Mouse (Mus musculus): Measurements from ENCODE around the gene Spn. TPM values are rescaled to one million over a fixed set of nuclear protein-coding genes. Genes with fewer than 3 reads are reported as not detected.
A peak's percentile ranks its signal among the peaks of the same experiment; 100 is the strongest.

Gene Spn
- total RNA-seq, 2 experiments from 2014 or later = 93.4 to 294 TPM

DNA sequence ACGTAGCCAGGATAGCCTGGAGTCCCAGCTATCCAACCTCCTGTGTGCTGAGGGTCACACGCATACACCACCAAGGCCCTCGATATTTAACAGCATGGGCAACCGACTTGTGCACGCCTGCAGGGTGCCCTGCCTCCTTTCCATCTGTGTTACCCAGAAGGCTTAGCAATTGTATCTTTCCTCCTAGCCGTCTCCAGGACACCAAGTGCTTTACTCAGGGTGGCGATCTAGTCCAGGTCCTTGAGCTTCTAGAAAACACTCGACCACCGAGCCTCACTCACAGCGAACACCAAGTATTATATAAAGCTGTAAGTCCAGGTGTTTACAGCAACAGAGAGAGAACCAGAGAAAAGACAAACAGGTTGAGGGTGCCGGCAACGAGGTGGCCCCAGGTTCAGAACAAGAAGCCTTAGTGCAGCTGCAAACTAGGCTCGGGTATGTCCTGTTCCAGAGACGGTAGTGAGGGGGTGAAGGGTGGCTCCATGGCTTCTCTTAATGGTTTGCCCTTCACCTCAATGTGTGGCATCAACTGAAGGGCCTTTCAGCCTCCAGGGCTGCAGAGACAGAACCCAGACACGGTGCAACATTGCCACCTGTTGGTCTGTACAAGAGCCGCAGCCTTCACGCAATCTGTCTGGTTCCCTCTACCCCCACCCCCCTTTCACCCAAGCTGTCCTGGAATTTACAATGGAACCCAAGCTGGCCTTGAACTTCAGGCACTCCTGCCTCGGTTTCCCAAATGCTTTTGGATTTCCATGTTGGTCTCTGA, 27.2 kb downstream of the Spn start:
- peak; percentile 83 for ATAC-seq (replicated peaks; ENCODE audit: poor library complexity)

DNA sequence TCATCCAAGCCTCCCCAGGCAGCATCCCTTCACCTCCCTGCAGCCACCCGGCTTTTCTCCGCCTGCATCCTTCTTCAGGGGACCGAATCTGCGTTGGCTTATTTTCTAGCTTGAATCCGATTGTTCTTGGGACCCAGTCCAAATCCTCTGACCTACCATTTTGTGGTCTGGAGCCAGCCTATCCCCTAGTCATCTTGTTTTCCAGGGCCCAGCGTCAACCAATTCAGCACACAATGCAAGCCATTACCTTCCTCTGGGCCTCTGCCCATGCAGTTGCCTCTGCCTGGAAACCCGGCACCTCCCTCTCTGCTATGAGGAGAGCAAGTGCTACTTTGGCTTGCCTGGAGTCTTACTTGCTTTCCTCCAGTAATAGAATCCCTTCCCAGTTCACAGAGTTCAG, 32.1 kb downstream of the Spn start:
- no peak for ATAC-seq (replicated peaks; ENCODE audit: poor library complexity)

DNA sequence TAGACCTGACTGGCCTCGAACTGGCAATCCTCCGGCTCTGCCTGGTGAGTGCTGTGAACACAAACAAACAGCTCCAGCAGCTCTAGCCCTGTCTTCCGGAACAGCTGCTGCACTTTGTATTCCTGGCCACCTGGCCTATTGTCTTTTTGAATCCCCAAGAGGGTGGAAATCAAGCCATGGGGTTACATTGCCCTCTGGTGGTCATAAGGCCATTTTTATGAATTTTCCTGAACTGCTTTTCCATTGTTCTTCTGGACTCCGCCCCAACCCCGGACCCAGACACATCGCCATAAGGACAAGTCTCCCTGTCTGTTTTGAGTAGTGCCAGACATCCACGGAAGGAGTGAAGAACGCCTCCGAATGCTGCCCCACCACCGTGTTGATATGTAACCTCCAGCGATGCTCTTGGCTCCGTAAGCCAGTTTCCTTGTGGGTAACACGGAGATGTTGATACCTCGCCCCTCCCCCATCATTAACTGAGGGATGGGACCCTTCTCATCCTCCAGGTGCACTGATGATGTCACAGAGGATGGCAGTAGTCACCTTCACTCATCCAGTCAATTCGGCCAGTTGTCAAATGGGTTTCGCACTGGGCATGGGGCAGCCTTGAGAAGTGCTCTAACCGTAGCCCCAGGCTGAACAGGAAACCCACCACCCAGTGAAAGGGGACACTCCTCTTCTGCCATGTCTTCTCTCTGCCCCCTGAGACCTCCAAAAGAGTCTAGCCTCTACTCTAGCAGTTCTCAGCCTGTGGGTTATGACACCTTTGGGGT, 32.9 kb downstream of the Spn start:
- ATAC-seq (replicated peaks; ENCODE audit: poor library complexity) = peak; percentile 82

DNA sequence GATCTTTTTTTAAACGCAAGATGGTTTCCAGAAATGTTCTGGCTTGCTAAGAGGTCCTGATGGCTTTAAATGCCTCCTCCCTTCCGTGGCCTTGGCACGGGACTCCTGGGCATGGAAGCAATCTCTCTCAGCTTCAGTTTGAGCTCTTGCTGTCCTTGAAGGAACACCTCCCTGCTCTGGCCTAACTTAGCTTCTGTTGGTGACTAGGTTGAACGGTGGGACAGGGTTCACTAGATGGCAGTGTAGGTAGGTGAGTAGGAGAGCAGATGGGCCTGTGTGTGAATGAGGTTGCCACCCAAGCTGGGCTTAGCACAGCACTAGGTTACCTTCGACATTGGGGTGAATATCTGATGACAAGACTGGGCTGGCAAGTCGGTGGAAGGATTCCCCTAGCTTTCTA, 33.7 kb downstream of the Spn start:
- peak; percentile 63 for ATAC-seq (replicated peaks; ENCODE audit: poor library complexity)

DNA sequence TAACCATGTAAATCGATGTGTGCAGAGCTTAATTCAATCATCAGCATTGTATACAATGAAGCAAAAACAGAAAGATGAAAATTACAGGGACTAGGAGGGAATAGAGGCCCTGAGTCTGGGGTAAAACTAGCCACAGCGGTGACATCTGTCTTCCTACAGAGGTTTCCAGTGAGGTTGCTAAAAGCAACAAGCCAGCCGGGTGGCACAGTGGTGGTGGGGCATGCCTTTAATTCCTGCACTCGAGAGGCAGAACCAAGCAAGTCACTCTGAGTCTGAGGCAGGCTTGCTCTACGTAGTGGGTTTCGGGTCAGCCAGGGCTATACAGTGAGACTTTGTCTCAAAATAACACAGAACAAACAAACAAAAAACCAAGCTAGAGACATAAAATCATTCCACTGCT, 35.5 kb downstream of the Spn start:
- ATAC-seq (replicated peaks; ENCODE audit: poor library complexity) = no peak

DNA sequence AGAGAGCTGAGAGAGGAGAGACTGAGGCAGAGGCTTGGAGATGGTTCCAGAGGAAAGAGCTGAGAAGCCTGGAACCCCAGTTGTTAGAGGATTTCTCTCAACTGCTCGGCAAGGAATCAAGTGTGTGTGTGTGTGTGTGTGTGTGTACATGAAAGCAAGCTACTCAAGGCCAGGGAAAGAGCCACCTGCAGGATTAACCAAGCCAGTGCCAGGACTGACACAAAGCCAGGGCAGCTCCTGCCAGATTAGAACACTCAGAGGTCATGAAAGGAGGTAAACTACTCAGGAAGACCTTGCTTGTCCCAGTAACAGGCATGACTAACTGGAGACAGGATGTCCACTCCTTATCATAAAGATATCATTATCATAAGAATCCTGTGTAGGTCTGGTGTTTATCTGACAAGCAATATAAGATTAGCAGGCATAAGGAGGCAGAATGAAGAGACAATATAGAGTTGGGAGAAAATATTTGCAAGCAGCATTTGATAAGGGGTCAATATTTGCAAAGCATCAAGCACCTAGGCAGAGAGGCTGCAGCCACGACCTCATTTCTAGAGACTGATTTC, 36.1 kb downstream of the Spn start:
- peak; percentile 45 for ATAC-seq (replicated peaks; ENCODE audit: poor library complexity)

DNA sequence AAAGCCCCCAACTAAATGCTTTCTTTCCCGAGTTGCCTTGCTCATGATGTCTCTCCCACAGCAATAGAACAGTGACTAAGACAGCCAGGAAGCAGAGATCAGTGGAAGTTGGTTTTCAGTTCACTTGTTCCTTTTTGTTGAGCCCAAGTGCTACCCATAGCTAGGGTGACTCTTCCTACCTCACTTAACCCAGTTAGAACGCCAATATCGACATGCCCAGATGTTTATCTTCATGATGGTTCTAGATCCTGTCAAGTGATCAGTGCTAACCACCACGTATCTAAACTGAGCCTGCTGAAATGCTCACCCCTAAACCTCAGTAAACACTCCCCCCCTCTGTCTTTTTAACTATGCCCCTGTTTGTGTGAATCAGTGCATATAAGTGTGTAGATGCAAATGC, 38.1 kb downstream of the Spn start:
- no peak for ATAC-seq (replicated peaks; ENCODE audit: poor library complexity)

DNA sequence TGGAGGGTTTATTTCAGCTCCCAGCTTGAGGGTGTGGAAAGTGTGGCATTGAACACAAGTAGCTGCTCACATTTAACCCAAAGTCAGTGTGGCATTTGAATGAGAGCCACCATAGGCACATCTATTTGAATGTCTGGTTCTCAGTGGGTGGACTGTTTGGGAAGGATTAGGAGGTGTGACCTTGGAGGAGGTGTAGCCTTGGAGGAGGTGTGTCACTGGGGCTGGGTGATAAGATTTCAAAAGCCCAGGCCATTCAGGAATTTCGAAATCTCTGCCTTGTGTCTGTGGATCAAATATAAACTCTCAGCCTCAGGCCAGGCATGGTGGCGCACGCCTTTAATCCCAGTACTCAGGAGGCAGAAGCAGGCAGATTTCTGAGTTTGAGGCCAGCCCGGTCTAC, 38.7 kb downstream of the Spn start:
- no peak for ATAC-seq (replicated peaks; ENCODE audit: poor library complexity)

DNA sequence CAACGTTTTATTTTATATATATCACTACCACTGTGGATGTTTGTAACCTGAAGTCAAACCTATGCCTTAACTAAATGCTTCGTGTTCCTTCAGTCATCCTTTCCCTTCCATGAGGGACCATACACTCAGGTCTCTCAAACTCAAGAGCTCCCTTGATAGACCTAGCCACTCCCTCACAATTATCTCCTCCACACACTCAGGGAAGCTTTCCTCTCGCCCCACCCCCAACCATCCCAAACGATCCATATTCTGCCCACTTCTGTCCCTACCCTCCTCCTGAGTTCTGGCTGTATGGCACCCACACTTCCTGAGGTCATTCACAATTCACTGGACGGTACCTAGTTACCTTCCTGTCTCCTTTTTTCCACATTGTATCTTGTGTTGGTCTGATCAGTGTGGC, 39.1 kb downstream of the Spn start:
- no peak for ATAC-seq (replicated peaks; ENCODE audit: poor library complexity)

DNA sequence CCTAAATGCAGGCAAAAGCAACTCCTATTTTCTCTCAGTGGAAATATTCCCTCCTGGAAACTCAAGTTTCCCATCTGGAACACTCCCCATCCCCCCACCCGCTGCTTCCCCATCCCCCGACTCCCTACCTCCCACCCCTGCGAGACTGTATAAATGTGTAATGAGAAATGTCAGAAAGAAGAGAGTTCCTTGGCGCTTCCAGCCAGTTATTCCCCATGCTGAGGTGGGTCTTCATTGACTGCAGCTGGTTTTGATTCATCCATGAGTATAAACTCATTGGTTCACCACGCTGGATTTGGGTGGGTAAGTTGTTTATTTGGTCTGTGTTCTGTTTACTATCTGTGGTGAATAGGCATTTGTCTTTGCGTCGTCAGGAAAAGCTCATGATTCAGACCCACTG, 41.2 kb downstream of the Spn start:
- no peak for ATAC-seq (replicated peaks; ENCODE audit: poor library complexity)

DNA sequence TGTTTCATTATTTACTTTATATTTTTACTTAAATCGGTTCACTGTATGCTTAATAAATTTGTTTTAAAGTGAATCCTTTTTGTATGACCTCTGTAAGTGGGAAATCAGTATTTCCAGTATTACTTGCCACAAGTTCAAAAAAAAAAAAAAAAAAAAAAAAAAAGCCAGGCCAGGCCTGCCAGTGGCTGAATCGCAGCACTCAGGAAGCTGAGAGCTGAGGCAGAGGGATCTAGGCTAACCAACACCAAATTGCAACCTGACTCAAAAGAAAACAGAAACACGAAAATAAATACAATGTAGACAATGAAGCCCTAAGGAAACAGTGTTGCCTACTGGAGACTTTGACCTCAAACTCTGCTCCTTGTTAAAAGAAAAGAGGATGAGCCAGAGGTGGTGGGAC, 43.7 kb downstream of the Spn start:
- ATAC-seq (replicated peaks; ENCODE audit: poor library complexity) = no peak

DNA sequence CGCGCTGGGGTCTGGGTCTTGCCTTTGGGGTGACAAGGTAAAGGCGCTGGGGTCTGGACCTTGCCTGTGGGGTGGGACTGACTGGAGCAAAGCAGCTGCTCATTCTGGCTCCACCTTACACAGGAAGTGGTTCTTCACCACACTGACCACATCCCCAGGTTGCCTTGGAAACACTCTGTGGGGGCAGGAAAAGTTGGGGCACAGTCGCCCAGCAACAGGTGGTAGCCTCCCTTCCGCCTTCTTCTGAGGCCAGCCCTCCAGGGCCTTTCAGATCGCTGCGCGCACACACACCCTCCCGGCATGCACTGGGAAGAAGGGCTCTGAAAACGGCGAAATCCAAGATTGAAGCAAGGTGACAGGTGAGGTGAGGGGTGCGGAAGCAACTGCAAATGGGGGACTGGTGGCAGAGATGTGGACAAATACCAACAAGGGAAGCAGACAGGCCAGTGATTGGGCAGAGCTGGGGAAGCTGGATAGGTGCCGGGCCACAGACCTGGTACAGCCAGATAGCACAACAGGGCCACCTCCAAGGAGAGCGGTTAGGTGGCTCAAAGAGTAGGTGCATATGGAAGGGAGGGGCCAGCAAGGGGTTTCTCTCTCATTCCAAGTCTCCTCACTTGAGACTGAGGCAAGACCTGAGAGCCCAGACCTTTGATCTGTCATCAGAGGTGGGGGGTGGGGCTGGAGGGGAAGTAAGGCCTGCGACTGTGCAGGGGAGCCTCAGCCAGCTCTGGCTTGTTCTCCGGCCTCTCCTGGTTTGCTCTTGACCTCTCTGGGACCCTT, 46.3 kb downstream of the Spn start, which contains the start of gene AI467606:
Gene AI467606, plus strand, starts transcription at position 246 of the 783 bp plus-strand sequence.
- ATAC-seq (replicated peaks; ENCODE audit: poor library complexity) = peak; percentile 81

DNA sequence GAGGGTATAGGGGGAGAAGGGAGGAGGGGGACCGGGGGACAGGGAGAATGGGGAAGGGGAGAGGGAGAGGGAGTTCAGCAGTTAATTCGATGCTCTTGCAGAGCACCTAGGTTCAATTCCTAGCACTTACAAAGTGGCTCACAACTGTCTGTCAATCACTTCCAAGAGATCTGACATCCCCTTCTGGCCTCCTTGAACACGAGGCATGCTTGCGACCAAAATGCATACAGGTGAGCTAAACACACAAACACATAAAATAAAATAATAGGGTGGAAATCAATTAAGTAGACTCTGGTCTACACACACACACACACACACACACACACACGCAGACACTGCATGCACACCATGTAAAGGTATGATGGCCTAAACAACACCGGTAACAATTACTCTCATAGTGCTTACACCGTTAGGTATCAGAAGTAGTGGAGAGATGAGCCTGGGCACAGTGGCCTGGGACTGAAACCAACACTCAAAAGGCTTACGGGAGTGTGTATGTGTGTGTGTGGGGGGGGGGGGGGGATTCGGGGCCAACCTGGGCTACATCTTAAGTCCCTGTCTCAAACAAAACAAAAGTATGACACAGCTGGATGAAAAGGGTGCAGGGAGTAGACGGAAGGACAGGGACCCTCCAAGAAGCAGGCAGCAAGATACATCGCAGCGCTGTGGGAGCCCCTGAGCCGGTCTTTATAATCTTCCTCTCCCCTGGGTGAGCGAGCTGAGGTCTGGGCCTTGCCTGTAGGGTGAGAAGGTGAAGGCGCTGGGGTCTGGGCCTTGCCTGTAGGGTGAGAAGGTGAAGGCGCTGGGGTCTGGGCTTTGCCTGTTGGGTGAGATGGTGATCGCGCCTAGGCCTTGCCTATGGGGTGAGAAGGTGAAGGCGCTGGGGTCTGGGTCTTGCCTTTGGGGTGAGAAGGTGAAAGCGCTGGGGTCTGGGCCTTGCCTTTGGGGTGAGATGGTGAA, 47.2 kb downstream of the Spn start:
- ATAC-seq (replicated peaks; ENCODE audit: poor library complexity) = peak; percentile 3

DNA sequence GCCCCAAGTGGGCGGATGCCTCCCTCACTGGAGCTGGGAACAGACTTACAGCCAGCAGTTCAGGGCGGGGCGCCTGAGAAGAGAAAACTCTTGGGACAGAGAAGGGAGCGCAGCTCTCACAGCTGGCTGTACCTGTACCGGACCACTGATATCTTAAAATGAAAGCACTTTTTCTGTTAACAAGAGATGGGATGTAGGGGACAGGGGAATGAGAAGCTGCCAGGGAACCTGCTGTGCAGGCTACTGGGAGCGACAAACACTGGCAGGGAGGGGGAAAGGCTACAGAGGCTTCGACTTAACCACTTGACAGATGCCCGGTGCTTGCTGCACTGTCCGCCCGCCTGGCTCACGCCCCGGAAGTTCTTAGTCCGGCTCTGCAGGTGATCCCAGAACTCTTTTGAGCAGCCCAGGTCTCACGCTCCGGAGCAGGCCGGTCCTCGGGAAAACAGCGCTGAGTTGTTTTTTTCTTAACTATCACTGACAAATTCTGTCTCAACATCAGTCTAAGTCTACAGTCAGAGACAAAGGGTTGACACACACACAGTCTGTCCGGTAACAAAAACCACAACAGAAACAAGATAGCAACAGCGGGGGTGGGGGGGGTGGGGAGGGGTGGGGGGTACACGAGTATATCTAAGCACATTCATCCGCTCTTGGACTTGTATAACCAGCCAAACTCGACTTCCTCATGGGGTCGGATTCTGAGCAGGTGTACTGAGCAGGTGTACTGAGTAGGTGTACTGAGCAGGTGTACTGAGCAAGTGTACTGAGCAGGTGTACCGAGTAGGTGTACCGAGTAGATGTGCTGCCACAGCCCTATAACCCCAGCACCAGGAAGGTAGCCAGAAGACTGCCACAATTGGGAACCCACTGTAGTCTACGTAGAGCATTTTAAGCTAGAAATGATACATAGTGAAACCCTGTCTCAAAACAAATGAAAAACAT, 48.5 kb downstream of the Spn start:
- ATAC-seq (replicated peaks; ENCODE audit: poor library complexity) = no peak

DNA sequence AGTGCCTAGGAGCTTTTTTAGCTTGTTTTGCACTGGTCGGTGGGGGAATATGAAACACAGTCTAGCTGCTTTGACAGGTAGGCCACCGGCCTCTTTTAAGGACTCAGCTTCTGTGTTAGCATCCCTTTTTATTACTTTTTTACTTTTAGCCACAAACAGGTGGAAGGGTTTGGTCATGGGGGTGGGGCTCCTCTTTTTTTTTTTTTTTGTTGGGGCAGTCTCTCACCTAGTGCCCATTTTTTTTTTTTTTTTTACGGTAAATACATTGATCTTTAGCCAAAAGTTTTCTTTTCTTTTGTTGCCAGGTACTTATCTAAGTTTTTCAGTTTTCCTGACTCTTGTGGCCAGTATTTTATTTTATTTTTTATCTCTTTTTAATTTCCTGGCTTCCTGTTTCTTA, 49.5 kb downstream of the Spn start:
- no peak for ATAC-seq (replicated peaks; ENCODE audit: poor library complexity)

DNA sequence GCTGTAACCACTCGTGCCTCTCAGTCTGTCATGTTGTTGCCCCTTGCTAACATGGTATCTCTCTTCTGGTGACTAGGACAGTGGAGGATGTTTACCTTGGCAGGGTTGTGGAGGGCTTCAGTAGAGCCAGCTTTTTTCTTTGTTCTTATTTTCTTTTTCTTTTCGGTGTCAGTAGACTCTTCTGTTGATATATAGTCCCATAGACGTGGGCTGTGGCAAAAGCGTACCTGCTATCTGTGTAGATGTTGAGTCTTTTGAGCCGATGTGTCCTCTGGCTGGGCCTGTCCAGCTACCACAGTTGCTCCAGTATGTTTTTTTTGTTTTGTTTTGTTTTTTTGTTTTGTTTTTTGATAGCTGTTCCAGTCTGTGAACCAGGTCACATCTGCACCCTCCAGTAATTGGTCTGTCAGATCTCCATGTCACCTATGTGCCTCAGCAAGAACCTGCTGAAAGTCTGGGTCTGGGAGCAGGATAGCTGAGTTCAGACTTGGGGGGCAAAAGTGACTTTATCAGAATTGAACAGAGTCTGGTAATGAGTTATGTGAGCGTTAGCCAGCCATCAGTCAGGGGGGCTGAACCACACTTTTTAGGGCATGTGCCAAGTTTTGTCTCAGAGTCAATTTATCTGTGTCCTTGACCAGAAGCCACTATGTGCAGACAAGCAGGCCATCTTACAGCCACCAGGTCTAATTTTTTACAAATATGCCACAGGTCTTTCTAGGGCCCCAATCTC, 50.2 kb downstream of the Spn start, which contains the start of gene Zg16:
Gene Zg16, minus strand, starts transcription at position 51 of the 733 bp plus-strand sequence.
- ATAC-seq (replicated peaks; ENCODE audit: poor library complexity) = 0 out of 2 replicates have a peak, but pooled peaks have one; percentile 5

DNA sequence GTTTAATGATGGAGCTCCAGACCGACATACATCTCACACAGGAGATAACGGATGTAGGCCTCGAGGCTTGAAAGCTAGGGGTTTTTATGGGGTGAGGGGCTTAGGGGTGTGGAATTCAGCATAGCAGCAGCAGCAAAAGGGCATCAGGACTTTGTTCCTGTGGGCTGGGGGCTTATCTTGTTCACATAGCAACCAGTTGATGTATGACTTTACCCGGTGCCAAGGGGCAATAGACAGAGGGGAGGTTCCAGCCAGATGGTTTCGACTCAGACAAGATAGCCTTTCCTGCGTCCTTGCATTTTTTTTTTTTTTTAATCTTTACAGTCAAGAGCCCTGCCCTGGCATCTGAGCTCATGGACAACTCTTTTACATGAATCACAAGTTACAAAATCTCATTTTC, 51.9 kb downstream of the Spn start:
- peak; percentile 27; the same call in 1 of the 2 replicates for ATAC-seq (replicated peaks; ENCODE audit: poor library complexity)

DNA sequence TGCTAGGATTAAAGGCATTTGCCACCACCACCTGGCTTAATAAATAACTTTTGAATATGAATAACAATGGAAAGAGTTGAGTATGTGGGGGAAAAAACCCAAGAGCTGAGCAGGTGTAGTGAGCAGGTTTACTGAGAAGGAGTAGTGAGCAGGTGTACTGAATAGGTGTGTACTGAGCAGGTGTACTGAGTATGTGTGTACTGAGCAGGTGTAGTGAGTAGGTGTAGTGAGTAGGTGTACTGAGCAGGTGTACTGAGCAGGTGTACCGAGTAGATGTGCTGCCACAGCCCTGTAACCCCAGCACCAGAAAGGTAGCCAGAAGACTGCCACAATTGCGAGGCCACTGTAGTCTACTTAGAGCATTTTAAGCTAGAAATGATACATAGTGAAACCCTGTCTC, 52.8 kb downstream of the Spn start:
- ATAC-seq (replicated peaks; ENCODE audit: poor library complexity) = no peak

Measured in megakaryocyte progenitor cell, adult 5-6 weeks (primary cell).